Mouse (Mus musculus) thymus, postnatal 0 days (tissue): ENCODE measurements around the gene Grin1. TPM values are rescaled to one million over a fixed set of nuclear protein-coding genes. Genes with fewer than 3 reads are reported as not detected.

ENCODE experiments used
- DNase-seq: peaks from one replicate; pipeline ENCODE4 v3.0.0-alpha.2; 2015; ENCODE audit warnings: low spot score
- polyA plus RNA-seq: library from polyadenylated mRNA; unstranded; fragments of >200 nt; fragmentation: Nextera tagmentation; extraction: Ambion mirVana; gene quantifications from 2 replicates; pipeline ENCODE4 v1.2.1, GENCODE M21; 2015

The Grin1 gene
- polyA plus RNA-seq, 1 experiment from 2014 or later, result 0.21 TPM

DNA sequence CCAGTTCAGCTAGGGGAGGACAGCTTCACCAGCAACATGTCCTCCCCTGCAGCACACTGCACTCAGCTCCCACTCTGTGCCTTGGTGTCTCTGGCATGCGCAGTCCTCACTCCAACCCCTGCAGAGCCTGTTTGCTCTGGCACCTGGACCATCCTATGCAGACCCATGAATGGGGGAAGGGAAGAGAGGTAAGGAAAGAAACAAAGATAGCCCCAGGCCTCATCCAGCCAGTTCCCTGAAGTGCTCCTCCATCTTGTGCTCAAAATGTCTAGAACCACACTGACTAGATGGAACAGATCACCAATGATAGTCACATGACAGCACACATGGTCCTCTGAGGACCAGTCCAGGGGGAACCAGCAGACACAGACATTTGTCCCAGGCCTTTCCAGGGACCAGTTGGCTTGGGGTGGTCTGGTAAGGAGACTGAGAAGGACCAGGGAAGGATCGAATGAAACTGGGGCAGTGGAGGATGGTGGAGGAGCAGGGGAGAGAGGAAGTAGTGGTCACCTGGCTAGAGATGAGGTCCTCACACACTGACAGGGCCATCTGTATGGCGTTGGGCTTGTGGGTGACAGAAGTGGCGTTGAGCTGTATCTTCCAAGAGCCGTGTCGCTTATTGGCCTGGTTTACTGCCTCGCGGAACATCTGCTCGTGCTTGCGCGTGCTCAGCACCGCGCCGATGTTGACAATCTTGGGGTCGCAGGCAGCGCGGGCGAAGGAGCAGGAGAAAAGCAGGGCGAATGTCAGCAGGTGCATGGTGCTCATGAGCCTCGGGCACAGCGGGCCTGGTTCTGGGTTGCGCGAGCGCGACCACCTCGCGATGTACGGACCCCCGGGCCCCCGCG lies 644 bp downstream of the Grin1 start:
- DNase-seq, result no peak

DNA sequence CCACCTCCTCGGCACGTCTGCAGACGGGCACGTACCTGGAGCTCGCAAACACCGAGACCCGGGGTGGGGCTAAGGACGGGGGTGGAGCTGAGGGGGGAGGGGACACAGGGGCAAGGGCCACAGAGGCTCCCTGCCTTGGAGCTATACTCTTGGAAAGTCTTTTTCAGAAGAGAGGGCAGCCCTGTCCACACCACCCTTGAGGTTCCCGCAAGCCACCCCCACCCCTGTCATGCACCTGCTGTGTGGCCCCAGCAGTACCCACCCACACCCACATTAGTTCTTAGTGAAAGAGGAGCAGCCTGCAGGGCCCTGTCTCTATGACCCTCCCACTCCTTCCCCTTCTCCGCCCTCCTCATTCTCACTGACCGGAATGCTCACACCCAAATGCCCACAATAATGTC lies 7.5 kb downstream of the Grin1 start:
- DNase-seq, result no peak

DNA sequence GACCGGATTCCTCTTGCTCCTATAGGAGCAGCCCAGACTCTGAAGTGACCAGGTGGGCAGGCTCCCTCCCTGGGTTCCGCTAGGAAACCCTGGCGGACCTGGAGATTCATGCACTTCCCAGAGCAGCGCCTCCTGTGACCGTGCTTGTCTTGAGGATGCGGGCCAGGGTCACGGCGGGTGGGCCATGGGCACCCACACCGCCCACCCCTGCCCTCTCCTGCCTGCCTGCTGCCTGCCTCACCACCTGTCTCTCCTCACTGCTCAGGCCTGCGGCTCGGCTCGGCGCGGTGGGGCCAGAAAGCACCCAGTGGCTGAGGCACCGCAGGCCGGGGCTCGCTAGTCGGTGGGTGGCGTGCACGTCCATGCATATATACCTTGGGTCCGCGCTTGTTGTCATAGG lies 8.0 kb downstream of the Grin1 start:
- DNase-seq, result no peak

DNA sequence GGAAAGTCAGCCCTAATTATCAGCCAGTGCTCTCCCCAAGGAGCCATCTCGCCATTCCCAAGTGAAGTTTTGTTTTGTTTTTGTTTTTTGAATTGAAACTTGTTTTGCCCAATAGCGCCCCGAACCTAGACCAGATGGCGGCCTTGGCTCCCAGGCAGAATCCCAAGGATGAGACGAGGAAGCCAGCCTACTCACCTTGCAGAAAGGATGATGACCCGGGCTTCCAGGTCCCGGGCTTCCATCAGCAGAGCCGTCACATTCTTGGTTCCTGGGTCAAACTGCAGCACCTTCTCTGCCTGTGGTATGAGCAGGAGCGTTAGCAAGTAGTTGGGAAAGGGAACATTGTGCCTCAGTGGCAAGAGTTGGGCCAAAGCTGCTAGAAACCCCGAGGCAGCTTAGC lies 8.8 kb downstream of the Grin1 start:
- DNase-seq, result no peak

DNA sequence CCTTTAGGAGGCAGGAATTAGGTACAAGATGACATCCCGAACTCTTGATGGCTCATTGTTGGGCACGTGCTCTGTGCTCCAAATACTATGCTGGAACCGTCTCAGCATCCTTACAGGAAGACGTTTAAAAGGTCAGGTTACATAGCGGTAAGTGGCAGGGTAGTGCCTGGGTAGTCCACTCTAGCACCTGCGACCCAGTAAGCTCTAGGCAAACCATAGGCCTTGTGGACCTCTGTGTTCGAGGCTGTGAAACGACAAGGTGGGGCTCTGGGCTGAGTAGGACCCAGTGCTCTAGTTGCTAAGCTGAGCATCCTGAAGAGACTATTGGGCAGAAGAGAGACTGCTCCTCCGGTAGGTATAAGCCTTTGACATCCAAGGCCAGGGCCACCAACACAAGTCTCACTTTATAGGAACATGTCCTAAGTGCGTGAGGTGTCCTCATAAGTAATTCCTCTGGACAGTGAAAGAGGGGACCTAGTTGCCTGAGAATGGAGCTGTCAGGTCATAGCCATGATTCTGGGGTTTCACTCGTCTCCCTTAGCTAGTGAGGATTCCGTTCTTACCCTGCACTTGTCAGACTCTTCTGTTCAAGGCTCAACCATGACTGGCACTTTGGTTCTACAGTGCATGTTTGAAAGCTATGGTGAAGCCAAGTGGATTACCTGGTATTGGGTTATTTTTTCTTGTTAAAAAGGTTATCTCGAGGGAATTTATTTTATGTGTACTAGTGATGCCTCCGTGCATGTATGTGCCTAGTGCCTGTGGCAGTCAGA lies 13.2 kb downstream of the Grin1 start:
- no peak for DNase-seq

DNA sequence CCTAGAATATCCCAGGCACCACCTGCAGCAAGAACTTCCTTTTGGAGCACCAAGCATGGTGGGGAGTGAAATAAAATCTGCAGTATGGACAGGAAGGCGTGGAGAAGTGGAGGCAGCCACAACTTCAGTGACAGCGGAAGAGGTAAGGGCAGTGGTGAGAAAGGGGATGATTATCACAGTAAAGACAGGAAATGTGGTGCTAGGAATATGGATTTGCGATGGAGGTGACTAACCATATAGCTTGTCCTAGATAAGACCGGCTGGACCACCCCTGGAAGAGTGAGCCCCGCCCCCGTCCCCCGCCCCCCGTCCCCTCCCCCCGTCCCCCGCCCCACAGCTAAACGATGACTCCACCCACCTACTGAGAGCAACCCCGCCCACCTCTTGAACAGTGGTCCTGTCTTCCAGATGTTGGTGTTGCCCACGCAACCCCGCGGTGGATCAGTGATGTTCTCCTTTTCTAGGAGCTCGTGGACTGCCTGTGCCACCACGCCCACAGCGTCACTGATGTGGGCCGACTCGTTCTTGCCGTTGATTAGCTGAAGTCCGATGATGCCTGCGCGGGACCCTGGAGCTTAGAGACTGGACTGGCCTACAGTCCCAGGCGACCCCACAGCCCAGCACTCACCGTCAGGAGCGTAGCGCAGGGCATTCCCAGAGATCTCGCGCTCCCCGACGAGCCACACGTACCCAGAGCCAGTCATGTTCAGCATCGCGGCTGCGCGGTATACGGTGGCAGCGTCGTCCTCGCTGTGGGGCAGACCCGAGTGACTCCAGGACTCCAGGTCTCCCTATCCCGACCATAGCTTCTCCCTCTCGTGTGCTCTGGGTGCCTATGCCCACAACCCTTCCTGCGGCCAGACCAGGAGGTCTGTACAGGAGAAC lies 14.1 kb downstream of the Grin1 start:
- DNase-seq, result no peak

DNA sequence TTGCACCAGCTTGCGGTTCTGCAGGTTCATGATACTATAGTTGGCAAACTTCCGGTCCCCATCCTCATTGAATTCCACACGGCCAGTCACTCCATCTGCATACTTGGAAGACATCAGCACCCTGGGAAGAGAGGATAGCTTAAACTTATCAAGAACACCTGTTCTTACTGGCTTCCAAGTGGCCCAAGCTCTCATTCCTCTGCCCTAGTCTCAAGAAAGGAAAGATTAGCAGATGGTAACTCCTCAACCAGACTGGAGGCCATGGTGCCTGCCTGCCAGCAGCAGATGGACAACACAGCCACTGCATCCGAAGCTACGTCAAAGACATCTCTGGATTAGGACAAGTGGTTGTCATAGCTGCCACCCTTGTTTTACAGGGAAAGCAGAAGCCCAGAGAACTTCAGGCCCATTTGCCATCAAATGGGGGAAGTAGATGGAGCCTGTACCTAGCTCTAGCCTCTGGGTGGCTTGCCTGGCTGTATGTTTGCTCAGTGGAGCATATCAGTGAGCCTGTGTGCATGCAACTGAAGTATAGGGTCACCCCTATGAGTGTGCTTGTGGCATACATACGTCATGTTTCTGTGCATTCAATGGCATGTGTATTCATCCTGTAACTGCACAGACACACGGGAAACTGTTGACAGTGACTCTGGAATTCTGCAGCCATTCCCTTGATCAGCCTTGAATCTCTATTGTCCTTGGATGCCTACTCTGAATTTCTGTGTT lies 14.9 kb downstream of the Grin1 start:
- DNase-seq, result no peak

DNA sequence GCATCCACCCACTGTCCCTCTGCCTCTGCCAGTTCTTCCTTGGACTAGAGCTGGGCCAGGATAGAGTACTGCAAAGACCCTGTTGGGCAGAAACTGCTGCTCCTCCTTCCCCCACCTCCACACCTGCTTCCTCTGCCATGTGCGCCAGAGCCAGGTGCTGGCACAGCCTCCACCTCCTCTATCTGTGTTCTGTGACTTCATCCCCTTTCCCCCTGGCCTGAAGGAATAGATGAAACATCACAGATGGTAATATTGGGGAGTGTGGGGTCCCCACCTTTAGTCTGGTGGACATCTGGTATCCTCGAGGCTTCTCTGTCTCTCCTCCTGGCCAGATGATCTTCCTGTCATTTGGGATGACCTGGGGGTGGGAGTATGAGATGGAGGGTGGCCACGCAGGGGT lies 15.5 kb downstream of the Grin1 start:
- no peak for DNase-seq

DNA sequence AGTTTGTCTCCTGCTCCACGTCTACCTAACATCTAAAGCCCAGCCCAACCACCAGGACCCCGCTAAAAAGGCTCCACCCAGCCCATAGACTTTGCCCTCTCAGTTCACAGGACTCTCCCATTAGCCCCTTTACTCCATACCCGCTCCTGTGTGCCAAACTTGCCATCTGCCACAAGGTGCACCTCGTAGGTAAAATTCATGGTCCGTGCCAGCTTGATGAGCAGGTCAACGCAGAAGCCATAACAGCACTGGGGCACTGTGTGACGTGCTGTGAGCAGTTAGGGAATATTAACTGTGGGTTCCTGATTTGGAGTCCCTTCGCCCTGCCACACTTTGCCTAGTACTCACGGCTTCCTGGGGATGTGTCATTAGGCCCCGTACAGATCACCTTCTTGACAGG lies 20.9 kb downstream of the Grin1 start:
- DNase-seq, result no peak

DNA sequence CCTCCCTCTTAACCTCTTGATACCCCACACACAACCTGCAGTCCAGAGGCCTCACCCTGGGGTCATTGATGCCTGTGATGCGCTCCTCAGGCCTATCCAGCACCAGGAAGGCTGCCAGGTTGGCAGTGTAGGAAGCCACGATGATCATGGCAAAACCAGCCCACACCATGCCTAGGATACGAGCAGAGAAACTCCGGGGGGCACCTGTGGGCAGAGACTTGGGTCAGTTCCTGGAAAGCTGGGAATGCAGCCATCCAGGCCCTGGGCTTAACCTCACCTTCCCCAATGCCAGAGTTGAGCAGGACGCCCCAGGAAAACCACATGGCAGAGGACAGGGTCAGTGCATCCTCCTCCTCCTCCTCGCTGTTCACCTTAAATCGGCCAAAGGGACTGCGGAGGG lies 21.9 kb downstream of the Grin1 start:
- no peak for DNase-seq

DNA sequence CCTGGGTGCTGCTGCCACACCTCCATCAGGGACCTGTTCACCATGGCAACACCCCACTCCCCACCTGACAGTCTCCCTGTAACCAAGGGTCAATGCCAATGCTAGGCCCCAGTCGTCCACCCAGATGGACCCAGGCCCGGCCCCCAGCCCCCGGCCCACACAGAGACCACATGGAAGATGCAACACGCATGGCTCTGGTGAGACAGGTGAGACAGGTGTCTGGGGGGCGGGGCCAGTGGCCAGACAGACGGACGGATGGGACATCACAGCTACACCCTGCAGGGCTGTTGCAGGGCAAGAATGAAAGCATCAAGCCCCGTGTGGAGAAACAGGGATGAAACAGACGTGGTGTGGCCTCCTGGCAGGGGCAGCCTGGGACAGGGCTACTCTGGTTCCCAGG lies 25.3 kb downstream of the Grin1 start:
- no peak for DNase-seq

DNA sequence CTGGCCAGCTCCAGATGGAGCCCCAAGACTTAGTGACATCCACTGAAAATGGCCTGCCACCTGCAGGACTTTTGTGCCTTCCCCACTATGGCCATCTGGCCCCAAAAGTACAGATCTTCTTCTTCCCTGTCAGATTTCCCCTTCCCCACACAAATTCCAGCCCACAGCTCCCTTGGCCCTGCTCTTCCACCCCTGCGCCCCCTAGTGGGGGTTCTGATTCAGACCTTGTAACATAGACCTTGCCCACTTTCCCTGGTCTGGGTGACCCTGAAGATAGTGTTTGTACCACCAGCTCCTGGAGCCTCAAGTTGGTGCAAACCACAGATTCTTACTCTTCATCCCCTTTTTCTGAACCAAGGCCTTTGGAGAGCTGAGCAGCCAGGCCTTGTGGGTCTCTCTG lies 26.1 kb downstream of the Grin1 start:
- peak; percentile 58 for DNase-seq

DNA sequence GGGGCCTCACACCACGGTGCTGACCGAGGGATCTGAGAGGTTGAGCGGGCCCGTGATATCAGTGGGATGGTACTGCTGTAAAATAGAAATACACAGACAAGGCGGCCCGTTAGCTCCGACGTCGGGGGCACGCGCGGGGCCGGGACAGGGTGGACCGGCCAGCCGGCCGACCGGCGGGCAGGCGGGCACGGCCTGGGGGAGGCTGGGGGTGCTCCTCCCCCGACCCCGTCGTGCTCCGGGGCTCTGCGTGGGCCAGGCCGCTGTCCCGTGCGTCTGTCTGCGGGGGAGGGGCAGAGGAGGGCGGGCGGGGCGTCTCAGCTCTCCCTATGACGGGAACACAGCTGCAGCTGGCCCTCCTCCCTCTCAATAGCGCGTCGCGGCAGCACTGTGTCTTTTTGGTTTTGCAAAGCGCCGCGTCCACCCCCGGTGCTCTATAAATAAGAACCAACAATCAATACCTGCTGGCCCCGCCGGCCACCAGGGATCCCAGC lies 26.9 kb downstream of the Grin1 start:
- no peak for DNase-seq

DNA sequence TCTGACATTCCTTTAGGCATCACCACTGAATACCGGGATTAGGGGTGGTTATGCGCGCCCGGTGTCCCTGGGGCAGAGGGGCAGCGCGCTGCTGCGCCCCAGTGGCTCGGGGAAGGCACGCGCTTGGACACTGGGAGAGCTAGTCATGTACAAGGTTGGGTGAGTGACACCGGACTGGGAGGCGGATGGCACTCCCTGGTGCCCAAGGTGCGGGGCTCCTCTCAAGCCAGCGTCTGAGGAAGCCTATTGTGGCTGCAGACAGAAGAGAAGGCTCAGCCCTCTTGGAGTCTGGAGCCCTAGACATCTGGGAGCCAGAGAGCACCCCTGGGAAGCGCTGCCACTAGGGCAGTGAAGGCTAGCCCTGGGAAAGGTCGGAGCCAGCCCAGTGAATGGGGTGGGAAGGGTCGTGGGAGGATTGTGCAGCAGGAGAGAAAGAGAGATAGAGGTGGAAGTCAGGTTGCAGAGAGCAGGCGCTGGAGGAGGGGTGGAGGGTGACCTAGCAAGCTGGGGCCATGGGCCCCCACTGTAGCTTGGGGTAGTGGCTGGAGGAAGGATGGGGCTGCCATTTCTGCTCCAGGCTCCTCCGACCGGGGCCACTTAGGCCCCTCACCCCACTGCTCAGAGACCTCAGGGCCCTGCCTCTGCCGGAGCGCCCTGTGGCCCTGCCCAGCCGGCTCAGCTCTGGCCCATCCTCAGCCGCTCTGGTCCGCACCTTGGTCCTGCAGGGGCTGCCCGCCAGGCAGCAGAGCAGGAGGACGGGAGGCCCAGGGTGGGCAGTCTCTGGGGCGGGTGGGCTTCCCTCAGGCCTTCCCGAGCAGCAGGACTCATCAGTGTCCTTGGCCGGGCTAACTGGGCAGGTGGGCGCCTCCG lies 27.6 kb downstream of the Grin1 start:
- no peak for DNase-seq

DNA sequence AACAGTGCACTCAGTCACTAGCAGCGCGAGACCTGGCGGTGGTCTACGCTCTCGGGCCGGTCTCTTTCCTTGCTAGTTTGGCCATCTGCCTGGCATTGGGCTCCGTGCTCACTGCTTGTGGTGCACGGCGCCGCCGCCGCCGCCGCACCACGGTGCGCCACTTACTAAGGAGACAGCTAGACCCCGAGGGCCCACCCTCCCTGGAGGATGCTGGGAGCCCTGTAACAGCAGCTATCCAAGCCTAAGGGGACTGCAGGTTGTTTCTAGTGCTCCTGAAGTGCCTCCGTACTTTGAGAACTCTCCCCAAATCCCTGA lies 28.2 kb downstream of the Grin1 start:
- DNase-seq, result no peak

DNA sequence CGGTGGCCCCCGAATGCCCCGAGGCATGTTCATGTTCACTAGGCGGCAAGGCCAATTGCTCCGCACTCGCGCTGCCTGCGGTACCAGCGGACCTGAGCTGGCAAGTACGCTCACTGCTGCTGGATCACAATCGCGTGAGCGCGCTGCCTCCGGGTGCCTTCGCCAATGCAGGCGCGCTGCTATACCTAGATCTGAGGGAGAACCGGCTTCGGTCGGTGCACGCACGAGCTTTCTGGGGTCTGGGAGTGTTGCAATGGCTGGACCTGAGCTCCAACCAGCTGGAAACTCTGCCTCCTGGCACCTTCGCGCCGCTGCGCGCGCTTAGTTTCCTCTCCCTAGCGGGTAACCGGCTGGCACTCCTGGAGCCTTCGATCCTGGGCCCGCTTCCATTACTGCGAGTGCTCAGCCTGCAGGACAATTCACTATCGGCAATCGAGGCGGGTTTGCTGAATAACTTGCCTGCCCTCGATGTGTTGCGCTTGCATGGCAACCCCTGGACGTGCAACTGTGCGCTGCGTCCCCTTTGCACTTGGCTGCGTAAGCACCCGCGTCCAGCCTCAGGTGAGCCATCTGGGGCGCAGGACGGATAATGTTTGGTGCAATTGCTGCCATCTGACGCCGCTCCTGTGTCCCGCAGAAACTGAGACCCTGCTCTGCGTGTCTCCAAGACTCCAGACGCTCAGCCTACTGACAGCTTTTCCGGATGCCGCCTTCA lies 28.7 kb downstream of the Grin1 start:
- no peak for DNase-seq

DNA sequence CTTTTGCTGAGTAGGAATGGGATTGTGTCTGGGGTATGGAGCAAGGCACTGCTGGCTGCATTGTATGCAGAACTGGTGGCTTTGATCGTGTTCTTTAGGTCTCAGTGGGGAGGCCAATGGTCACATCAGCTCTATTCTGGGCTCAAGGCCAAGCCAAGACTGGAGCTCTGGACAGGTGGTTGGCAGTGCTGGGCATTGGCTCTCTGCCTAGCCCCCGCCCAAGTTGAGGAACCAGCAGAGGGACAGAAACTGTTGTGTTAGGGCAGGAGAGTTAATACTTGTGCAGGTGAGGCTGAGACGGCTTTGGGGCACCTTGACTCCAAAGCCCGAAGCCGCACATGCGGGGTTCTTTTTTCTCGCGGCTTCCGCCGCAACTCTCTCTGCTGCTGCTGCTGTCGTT lies 29.3 kb downstream of the Grin1 start, which contains the start of gene Lrrc26:
Lrrc26 (plus strand) TSS at position 265 of the 400 bp plus-strand sequence.
- no peak for DNase-seq

DNA sequence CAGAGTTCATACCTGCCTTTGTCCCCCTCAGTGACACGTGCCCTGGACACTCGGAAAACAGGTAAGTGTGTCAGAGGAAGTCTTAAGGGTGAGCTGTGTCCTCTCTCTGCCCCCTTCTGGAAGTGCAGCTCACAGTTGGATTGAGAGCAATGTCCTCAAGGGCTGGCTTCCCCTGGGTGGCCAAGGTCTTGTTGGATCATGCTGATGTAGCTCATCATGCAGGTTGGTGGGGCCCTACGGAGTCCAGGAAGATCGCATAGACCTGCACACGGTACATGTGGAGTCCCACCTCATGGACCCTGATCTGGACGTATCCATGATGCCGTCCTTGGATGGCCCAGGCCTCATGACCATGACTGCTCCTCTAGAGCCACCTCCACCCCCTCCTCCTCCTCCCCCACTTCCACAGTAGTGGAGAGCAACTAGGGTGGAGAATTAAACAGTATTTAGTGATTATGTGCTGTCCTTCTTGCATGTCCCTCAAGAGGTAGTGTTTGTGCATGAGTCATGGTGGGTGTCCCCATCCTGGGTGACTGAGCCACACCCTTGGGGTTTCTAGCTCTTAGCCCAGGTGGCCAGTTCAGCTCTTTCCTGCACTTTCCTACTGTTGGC lies 30.1 kb downstream of the Grin1 start:
- DNase-seq, result no peak
